ENCODE assay signal across 30 mouse cellular contexts in genomic region chr13:96653041-96653440, GRCm38 (mm10). TPM values are rescaled to one million over a fixed set of nuclear protein-coding genes. Genes with fewer than 3 reads are reported as not detected.
DNase-seq lines count a peak whose midpoint lies in the region; ATAC-seq and TF ChIP-seq lines count a peak whose summit lies in the region.
"Had no signal": no experiment of that assay in that cellular context is flagged by ENCODE, and none has a peak within 500 bp of the region (broad histone marks: within the 10 kb centered on the region; RNA-seq: fewer than 3 reads in every experiment).

No protein-coding gene starts in this region.

- peaks cover 91% of the 10 kb centered on the region for H3K36me3 ChIP-seq in forebrain, postnatal 0 days (ENCODE audit: insufficient read depth)
- H3K36me3 ChIP-seq in forebrain, embryonic 14.5 days (ENCODE audit: control insufficient read depth, insufficient read depth, low read length), result peaks cover 98% of the 10 kb centered on the region
- H3K36me3 ChIP-seq in midbrain, embryonic 11.5 days (ENCODE audit: control insufficient read depth, insufficient read depth, low read length), result peaks cover 51% of the 10 kb centered on the region
- H3K36me3 ChIP-seq in midbrain, postnatal 0 days (ENCODE audit: insufficient read depth, low read length), result peaks cover 78% of the 10 kb centered on the region

- H3K4me2 ChIP-seq in forebrain, postnatal 0 days (ENCODE audit: low read depth), result no peak overlapping the region
- no peak overlapping the region for H3K4me2 ChIP-seq in forebrain, embryonic 14.5 days (ENCODE audit: low read length)
- no peak overlapping the region for H3K4me2 ChIP-seq in midbrain, embryonic 11.5 days
- H3K4me2 ChIP-seq in midbrain, postnatal 0 days (ENCODE audit: low read depth, low read length, poor library complexity, severe bottlenecking), result no peak overlapping the region
- H3K4me2 ChIP-seq: heart, embryonic 13.5 days; hindbrain, embryonic 15.5 days; intestine, embryonic 15.5 days; limb, embryonic 13.5 days; liver, embryonic 11.5 days; neural tube, embryonic 15.5 days had no signal

- no peak overlapping the region for H3K9ac ChIP-seq in forebrain, postnatal 0 days
- H3K9ac ChIP-seq in forebrain, embryonic 14.5 days (ENCODE audit: low read length), result no peak overlapping the region
- H3K9ac ChIP-seq in midbrain, embryonic 11.5 days (ENCODE audit: low read length), result no peak overlapping the region
- no peak overlapping the region for H3K9ac ChIP-seq in midbrain, postnatal 0 days (replicated peaks; ENCODE audit: low read length, poor library complexity, severe bottlenecking)
- H3K9ac ChIP-seq: heart, embryonic 13.5 days; hindbrain, embryonic 15.5 days; intestine, embryonic 15.5 days; limb, embryonic 13.5 days; neural tube, embryonic 15.5 days had no signal

- no peak for TF ChIP-seq CTCF in forebrain, postnatal 0 days (IDR thresholded peaks at IDR 0.05; ENCODE audit: low read depth)
- no peak for TF ChIP-seq CTCF in midbrain, postnatal 0 days (IDR thresholded peaks at IDR 0.05)

- H3K9me3 ChIP-seq in forebrain, postnatal 0 days (ENCODE audit: low read length), result no peaks in the 10 kb centered on the region
- H3K9me3 ChIP-seq in forebrain, embryonic 14.5 days (replicated peaks; ENCODE audit: control insufficient read depth, low read length), result no peaks in the 10 kb centered on the region
- no peaks in the 10 kb centered on the region for H3K9me3 ChIP-seq in midbrain, embryonic 11.5 days (ENCODE audit: control insufficient read depth, low read length)
- no peaks in the 10 kb centered on the region for H3K9me3 ChIP-seq in midbrain, postnatal 0 days (ENCODE audit: low read length)
- H3K9me3 ChIP-seq: heart, embryonic 13.5 days; hindbrain, embryonic 15.5 days; intestine, embryonic 15.5 days; limb, embryonic 13.5 days; megakaryocyte, embryonic 14.5 days; neural tube, embryonic 15.5 days had no signal

- peak; percentile 64 for ATAC-seq in forebrain, postnatal 0 days
- ATAC-seq in forebrain, embryonic 14.5 days, result no peak
- ATAC-seq in midbrain, embryonic 11.5 days (ENCODE audit: low FRiP score), result no peak
- ATAC-seq in midbrain, postnatal 0 days (ENCODE audit: low FRiP score), result no peak
- ATAC-seq: activated CD4-positive, CD25-positive, alpha-beta regulatory T cell, adult 4 months; intestine, embryonic 15.5 days had no signal

- H3K27ac ChIP-seq in forebrain, postnatal 0 days (ENCODE audit: low read depth, low read length), result no peak overlapping the region
- no peak overlapping the region for H3K27ac ChIP-seq in forebrain, embryonic 14.5 days (ENCODE audit: low read depth, low read length)
- H3K27ac ChIP-seq in midbrain, embryonic 11.5 days (ENCODE audit: low read depth, low read length), result no peak overlapping the region
- no peak overlapping the region for H3K27ac ChIP-seq in midbrain, postnatal 0 days (ENCODE audit: low read depth, low read length)
- H3K27ac ChIP-seq: heart, embryonic 13.5 days; hindbrain, embryonic 15.5 days; intestine, embryonic 15.5 days; kidney, postnatal 0 days; left cerebral cortex, adult 2 months; limb, embryonic 13.5 days; neural tube, embryonic 15.5 days had no signal

- WGBS in forebrain, postnatal 0 days, result 75% methylated on average over 9 of the region's 9 CpGs
- 93% methylated on average over 9 of the region's 9 CpGs for WGBS in forebrain, embryonic 14.5 days
- WGBS in midbrain, embryonic 11.5 days, result 94% methylated on average over 9 of the region's 9 CpGs
- WGBS in midbrain, postnatal 0 days, result 90% methylated on average over 9 of the region's 9 CpGs

- no peaks in the 10 kb centered on the region for H3K4me1 ChIP-seq in forebrain, postnatal 0 days (ENCODE audit: insufficient read depth)
- H3K4me1 ChIP-seq in forebrain, embryonic 14.5 days (ENCODE audit: control insufficient read depth, insufficient read depth, low read length), result no peaks in the 10 kb centered on the region
- H3K4me1 ChIP-seq in midbrain, embryonic 11.5 days (ENCODE audit: control insufficient read depth, insufficient read depth, low read length), result no peaks in the 10 kb centered on the region
- no peaks in the 10 kb centered on the region for H3K4me1 ChIP-seq in midbrain, postnatal 0 days (ENCODE audit: insufficient read depth, low read length)
- H3K4me1 ChIP-seq: heart, embryonic 13.5 days; hindbrain, embryonic 15.5 days; intestine, embryonic 15.5 days; limb, embryonic 13.5 days; neural tube, embryonic 15.5 days had no signal

- DNase-seq in forebrain, postnatal 0 days, result no peak
- no peak for DNase-seq in forebrain, embryonic 14.5 days (ENCODE audit: low spot score)
- DNase-seq in layer of hippocampus, adult 11-12 months (ENCODE audit: low spot score), result peak; percentile 19
- no peak for DNase-seq in layer of hippocampus, postnatal 25 days (ENCODE audit: extremely low spot score in 1 of 2, low spot score in 1 of 2)
- peak; percentile 81 for DNase-seq in midbrain, embryonic 11.5 days (ENCODE audit: low spot score, missing footprints)
- DNase-seq in midbrain, postnatal 0 days (ENCODE audit: low spot score), result no peak
- DNase-seq in thymus, postnatal 10 days (ENCODE audit: low spot score in 2 of 2), result no peak
- DNase-seq: adrenal gland, adult 2 months; adrenal gland, postnatal 36 days; cerebellum, adult 2 months; cerebellum, postnatal 14 days; gastrocnemius, postnatal 10 days; heart, postnatal 10 days; kidney, adult 8-10 months; kidney, postnatal 4 days; lung, postnatal 36 days; midbrain, embryonic 14.5 days; retina, postnatal 1 day had no signal

- H3K4me3 ChIP-seq in forebrain, postnatal 0 days (ENCODE audit: low read depth, low read length), result no peak overlapping the region
- H3K4me3 ChIP-seq in forebrain, embryonic 14.5 days (ENCODE audit: low read depth, low read length), result no peak overlapping the region
- no peak overlapping the region for H3K4me3 ChIP-seq in midbrain, embryonic 11.5 days (ENCODE audit: low read depth, low read length)
- no peak overlapping the region for H3K4me3 ChIP-seq in midbrain, postnatal 0 days (ENCODE audit: low read depth, low read length)
- H3K4me3 ChIP-seq: erythroblast, embryonic 14.5 days; heart, embryonic 13.5 days; hindbrain, embryonic 15.5 days; intestine, embryonic 15.5 days; left cerebral cortex, adult 2 months; limb, embryonic 13.5 days; megakaryocyte, embryonic 14.5 days; neural tube, embryonic 15.5 days had no signal

- no peaks in the 10 kb centered on the region for H3K27me3 ChIP-seq in forebrain, postnatal 0 days (ENCODE audit: insufficient read depth, low read length)
- H3K27me3 ChIP-seq in forebrain, embryonic 14.5 days (replicated peaks; ENCODE audit: control insufficient read depth, insufficient read depth, low read length), result no peaks in the 10 kb centered on the region
- no peaks in the 10 kb centered on the region for H3K27me3 ChIP-seq in midbrain, embryonic 11.5 days (ENCODE audit: control insufficient read depth, insufficient read depth, low read length)
- no peaks in the 10 kb centered on the region for H3K27me3 ChIP-seq in midbrain, postnatal 0 days (ENCODE audit: insufficient read depth, low read length)
- H3K27me3 ChIP-seq: CH12.LX; heart, embryonic 13.5 days; hindbrain, embryonic 15.5 days; intestine, embryonic 15.5 days; limb, embryonic 13.5 days; megakaryocyte, embryonic 14.5 days; neural tube, embryonic 15.5 days had no signal

RNA-seq across cellular contexts. Expression of gene Hmgcr, which starts 17.7 kb away (rescaled TPM):
- 230 and 249 TPM in 2 replicates for total RNA-seq in forebrain, postnatal 0 days (2014; rRNA removed)
- 142 and 175 TPM in 2 replicates for polyA plus RNA-seq in forebrain, postnatal 0 days (2015; fragmentation: Nextera tagmentation; extraction: Ambion mirVana)
- 181 and 194 TPM in 2 replicates for polyA plus RNA-seq in forebrain, embryonic 14.5 days (2014; fragmentation: Nextera tagmentation; extraction: Ambion mirVana)
- 100 to 1,000 TPM; 135 to 145 TPM for total RNA-seq in layer of hippocampus, postnatal 25 days (2021)
- polyA plus RNA-seq in midbrain, embryonic 11.5 days (2014; fragmentation: Nextera tagmentation; extraction: Ambion mirVana), result 215 and 234 TPM in 2 replicates
- total RNA-seq in midbrain, postnatal 0 days (2014; rRNA removed), result 201 and 207 TPM in 2 replicates
- polyA plus RNA-seq in midbrain, postnatal 0 days (2015; fragmentation: Nextera tagmentation; extraction: Ambion mirVana), result 147 and 152 TPM in 2 replicates

Comparison
In these comparisons a context has a peak if more than half of its experiments do, and no peak if none do; other contexts are left out.
1. DNase-seq: peak in layer of hippocampus, adult 11-12 months (single experiment) and midbrain, embryonic 11.5 days (single experiment); none in forebrain, postnatal 0 days (single experiment), forebrain, embryonic 14.5 days (single experiment), layer of hippocampus, postnatal 25 days (0 of 2), midbrain, postnatal 0 days (single experiment) and thymus, postnatal 10 days (0 of 2).